Comparison of ENCODE assay signal across 9 mouse cellular contexts in genomic region chr7:70370552-70371262, GRCm38 (mm10). TPM values are rescaled to one million over a fixed set of nuclear protein-coding genes. Genes with fewer than 3 reads are reported as not detected.
DNase-seq lines count a peak whose midpoint lies in the region; ATAC-seq and TF ChIP-seq lines count a peak whose summit lies in the region.
"Had no signal": no experiment of that assay in that cellular context is flagged by ENCODE, and none has a peak within 500 bp of the region (broad histone marks: within the 10 kb centered on the region; RNA-seq: fewer than 3 reads in every experiment).

No protein-coding gene starts in this region.

- ATAC-seq in embryonic facial prominence, embryonic 12.5 days (ENCODE audit: insufficient number of reproducible peaks, insufficient read depth, low FRiP score, low TSS enrichment), result no peak
- no peak for ATAC-seq in hindbrain, postnatal 0 days
- 0 out of 2 replicates have a peak, but pooled peaks have one; percentile 1 for ATAC-seq in midbrain, embryonic 11.5 days (ENCODE audit: low FRiP score)
- ATAC-seq: activated CD4-positive, CD25-positive, alpha-beta regulatory T cell, adult 4 months had no signal

- peak overlapping the region; percentile 37 for H3K4me3 ChIP-seq in embryonic facial prominence, embryonic 12.5 days
- peak overlapping the region; percentile 23; the same call in 1 of the 2 replicates for H3K4me3 ChIP-seq in hindbrain, postnatal 0 days (ENCODE audit: low read length)
- H3K4me3 ChIP-seq in midbrain, embryonic 11.5 days (ENCODE audit: low read depth, low read length), result peak overlapping the region; percentile 34

- peak overlapping the region; percentile 53 for H3K9ac ChIP-seq in embryonic facial prominence, embryonic 12.5 days
- H3K9ac ChIP-seq in hindbrain, postnatal 0 days (replicated peaks; ENCODE audit: low read length), result peak overlapping the region; percentile 39; the same call in 1 of the 2 replicates
- peak overlapping the region; percentile 67 for H3K9ac ChIP-seq in midbrain, embryonic 11.5 days (ENCODE audit: low read length)

- H3K36me3 ChIP-seq in embryonic facial prominence, embryonic 12.5 days, result no peaks in the 10 kb centered on the region
- H3K36me3 ChIP-seq in hindbrain, postnatal 0 days (ENCODE audit: insufficient read depth, low read length), result no peaks in the 10 kb centered on the region
- no peaks in the 10 kb centered on the region for H3K36me3 ChIP-seq in midbrain, embryonic 11.5 days (ENCODE audit: control insufficient read depth, insufficient read depth, low read length)

- peaks cover 38% of the 10 kb centered on the region for H3K27me3 ChIP-seq in embryonic facial prominence, embryonic 12.5 days
- peaks cover 20% of the 10 kb centered on the region for H3K27me3 ChIP-seq in hindbrain, postnatal 0 days (ENCODE audit: insufficient read depth, low read length)
- peaks cover 50% of the 10 kb centered on the region for H3K27me3 ChIP-seq in midbrain, embryonic 11.5 days (ENCODE audit: control insufficient read depth, insufficient read depth, low read length)

- no peak for TF ChIP-seq CTCF in hindbrain, postnatal 0 days (IDR thresholded peaks at IDR 0.05; ENCODE audit: low read depth)

- peak; percentile 37 for DNase-seq in embryo, embryonic 10.5 days (ENCODE audit: low spot score)
- DNase-seq in embryo, embryonic 11 days, result no peak
- DNase-seq in hindbrain, postnatal 0 days (ENCODE audit: low spot score), result peak; percentile 6
- peak; percentile 92 for DNase-seq in midbrain, embryonic 11.5 days (ENCODE audit: low spot score, missing footprints)
- no peak for DNase-seq in urinary bladder, postnatal 25 days (ENCODE audit: low spot score)
- no peak for DNase-seq in left cerebral cortex, postnatal 4 days
- DNase-seq in frontal cortex, postnatal 36 days (ENCODE audit: low spot score in 2 of 2), result no peak

- intact Hi-C loops in left cerebral cortex, postnatal 4 days (cut with DNase I), result no loop called here

- peak overlapping the region; percentile 70; the same call in 1 of the 2 replicates for H3K27ac ChIP-seq in embryonic facial prominence, embryonic 12.5 days
- H3K27ac ChIP-seq in hindbrain, postnatal 0 days, result peak overlapping the region; percentile 73; the same call in 1 of the 2 replicates
- H3K27ac ChIP-seq in midbrain, embryonic 11.5 days (ENCODE audit: low read depth, low read length), result peak overlapping the region; percentile 90

- WGBS in embryonic facial prominence, embryonic 12.5 days, result 5% methylated on average over 18 of the region's 18 CpGs
- WGBS in hindbrain, postnatal 0 days, result 6% methylated on average over 18 of the region's 18 CpGs
- 2% methylated on average over 18 of the region's 18 CpGs for WGBS in midbrain, embryonic 11.5 days

- no peaks in the 10 kb centered on the region for H3K9me3 ChIP-seq in embryonic facial prominence, embryonic 12.5 days
- H3K9me3 ChIP-seq in hindbrain, postnatal 0 days (ENCODE audit: low read length), result no peaks in the 10 kb centered on the region
- no peaks in the 10 kb centered on the region for H3K9me3 ChIP-seq in midbrain, embryonic 11.5 days (ENCODE audit: control insufficient read depth, low read length)

- peak overlapping the region; percentile 70 for H3K4me2 ChIP-seq in embryonic facial prominence, embryonic 12.5 days (replicated peaks)
- peak overlapping the region; percentile 77 for H3K4me2 ChIP-seq in hindbrain, postnatal 0 days (ENCODE audit: low read depth, low read length)
- peak overlapping the region; percentile 71 for H3K4me2 ChIP-seq in midbrain, embryonic 11.5 days

- peaks cover 14% of the 10 kb centered on the region for H3K4me1 ChIP-seq in embryonic facial prominence, embryonic 12.5 days
- no peaks in the 10 kb centered on the region for H3K4me1 ChIP-seq in hindbrain, postnatal 0 days (ENCODE audit: insufficient read depth, low read length)
- peaks cover 21% of the 10 kb centered on the region for H3K4me1 ChIP-seq in midbrain, embryonic 11.5 days (ENCODE audit: control insufficient read depth, insufficient read depth, low read length)

RNA-seq across cellular contexts. Expression of gene Nr2f2, which starts 4.2 kb away (rescaled TPM):
- 96.9 and 99.0 TPM in 2 replicates for polyA plus RNA-seq in embryonic facial prominence, embryonic 12.5 days (2016; fragmentation: Nextera tagmentation; extraction: Ambion mirVana)
- total RNA-seq in hindbrain, postnatal 0 days (2014; rRNA removed), result 33.2 and 43.1 TPM in 2 replicates
- polyA plus RNA-seq in hindbrain, postnatal 0 days (2015; fragmentation: Nextera tagmentation; extraction: Ambion mirVana), result 74.2 and 75.4 TPM in 2 replicates
- polyA plus RNA-seq in midbrain, embryonic 11.5 days (2014; fragmentation: Nextera tagmentation; extraction: Ambion mirVana), result 114 and 122 TPM in 2 replicates
- 10 to 100 TPM; 68.7 to 96.1 TPM for total RNA-seq in left cerebral cortex, postnatal 4 days (2021)
- polyA plus RNA-seq: activated CD4-positive, CD25-positive, alpha-beta regulatory T cell, adult 4 months had no signal

Comparison
In these comparisons a context has a peak if more than half of its experiments do, and no peak if none do; other contexts are left out.
1. DNase-seq: peak in embryo, embryonic 10.5 days (single experiment), hindbrain, postnatal 0 days (single experiment) and midbrain, embryonic 11.5 days (single experiment); none in embryo, embryonic 11 days (single experiment), urinary bladder, postnatal 25 days (single experiment), left cerebral cortex, postnatal 4 days (single experiment) and frontal cortex, postnatal 36 days (0 of 2).
2. Peak in every context shown above with its lines, with median percentiles within 50 percentile points of each other: H3K27ac ChIP-seq, H3K4me2 ChIP-seq, H3K4me3 ChIP-seq and H3K9ac ChIP-seq.